Mouse (Mus musculus): Measurements from ENCODE around the gene Med28. TPM values are rescaled to one million over a fixed set of nuclear protein-coding genes. Genes with fewer than 3 reads are reported as not detected.
A peak's percentile ranks its signal among the peaks of the same experiment; 100 is the strongest.

The Med28 gene
- total RNA-seq, 1 experiment, result 122 TPM

GRCm38 (mm10) chr5:45521601-45522000, 1.6 kb downstream of the Med28 start:
- H3K9ac ChIP-seq (ENCODE audit: insufficient read depth, low read depth, low read length, poor library complexity, severe bottlenecking), result no peak overlapping the region; the same call in 1 of the 2 replicates
- H3K36me3 ChIP-seq (ENCODE audit: control insufficient read depth, insufficient read depth, low read length, poor library complexity, severe bottlenecking), result peaks cover 17% of the 10 kb centered on the region
- peak overlapping the region in 1 of 2 experiments; percentile 77; a peak in 1 of 4 replicates for H3K4me3 ChIP-seq (ENCODE audit: insufficient read depth in 1 of 2, low read depth in 1 of 2, low read length in 2 of 2, poor library complexity in 1 of 2, severe bottlenecking in 1 of 2)
- in situ Hi-C loops (cut with MboI; ENCODE audit: low sequenced_read_pairs in 2 of 2, unreplicated experiment in 2 of 2), result no loop called here
- DNase-seq (ENCODE audit: low read depth, low spot score), result no peak
- H3K4me1 ChIP-seq (ENCODE audit: control insufficient read depth in 2 of 2, insufficient read depth in 2 of 2, low read length in 2 of 2, poor library complexity in 1 of 2), result peaks cover 2 to 3% of the 10 kb centered on the region in 2 experiments; a peak in 1 of 4 replicates
- no peak overlapping the region for H3K27ac ChIP-seq (ENCODE audit: insufficient read depth, low read depth, low read length, poor library complexity, severe bottlenecking)
- TF ChIP-seq HCFC1 (IDR thresholded peaks at IDR 0.05; ENCODE audit: borderline replicate concordance, insufficient read depth, low read length), result no peak
- TF ChIP-seq ZNF384 (IDR thresholded peaks at IDR 0.05; ENCODE audit: low read depth, low read length), result no peak
- TF ChIP-seq MAFK (IDR thresholded peaks at IDR 0.05; ENCODE audit: insufficient read depth, low read depth, low read length), result no peak
- no peak for TF ChIP-seq CHD2 (IDR thresholded peaks at IDR 0.05; ENCODE audit: low read depth, low read length)
- TF ChIP-seq ZC3H11A (IDR thresholded peaks at IDR 0.05; ENCODE audit: borderline replicate concordance, low read depth, low read length), result no peak
- H3K9me3 ChIP-seq (ENCODE audit: control insufficient read depth, insufficient read depth, low read depth, low read length), result no peaks in the 10 kb centered on the region

GRCm38 (mm10) chr5:45525101-45525500, 5.1 kb downstream of the Med28 start:
- Histone ChIP-seq H3K36me3 (ENCODE audit: control insufficient read depth, insufficient read depth, low read length, poor library complexity, severe bottlenecking) (peaks cover 28% of the 10 kb centered on the region), H3K27ac (ENCODE audit: insufficient read depth, low read depth, low read length, poor library complexity, severe bottlenecking) (no peak overlapping the region), H3K9me3 (ENCODE audit: control insufficient read depth, insufficient read depth, low read depth, low read length) (no peaks in the 10 kb centered on the region), H3K9ac (ENCODE audit: insufficient read depth, low read depth, low read length, poor library complexity, severe bottlenecking) (no peak overlapping the region), H3K4me1 (ENCODE audit: control insufficient read depth in 2 of 2, insufficient read depth in 2 of 2, low read length in 2 of 2, poor library complexity in 1 of 2) (peaks cover 2 to 3% of the 10 kb centered on the region in 2 experiments; a peak in 1 of 4 replicates), H3K4me3 (ENCODE audit: insufficient read depth in 1 of 2, low read depth in 1 of 2, low read length in 2 of 2, poor library complexity in 1 of 2, severe bottlenecking in 1 of 2) (no peak overlapping the region)
- in situ Hi-C loops (cut with MboI; ENCODE audit: low sequenced_read_pairs in 2 of 2, unreplicated experiment in 2 of 2), result no loop called here
- DNase-seq (ENCODE audit: low read depth, low spot score), result no peak
- TF ChIP-seq CHD2 (IDR thresholded peaks at IDR 0.05; ENCODE audit: low read depth, low read length), result no peak
- no peak for TF ChIP-seq HCFC1 (IDR thresholded peaks at IDR 0.05; ENCODE audit: borderline replicate concordance, insufficient read depth, low read length)
- no peak for TF ChIP-seq ZNF384 (IDR thresholded peaks at IDR 0.05; ENCODE audit: low read depth, low read length)
- TF ChIP-seq MAFK (IDR thresholded peaks at IDR 0.05; ENCODE audit: insufficient read depth, low read depth, low read length), result no peak
- TF ChIP-seq ZC3H11A (IDR thresholded peaks at IDR 0.05; ENCODE audit: borderline replicate concordance, low read depth, low read length), result no peak

GRCm38 (mm10) chr5:45526338-45526737, 6.3 kb downstream of the Med28 start:
- H3K27ac ChIP-seq (ENCODE audit: insufficient read depth, low read depth, low read length, poor library complexity, severe bottlenecking), result no peak overlapping the region
- peaks cover 28% of the 10 kb centered on the region for H3K36me3 ChIP-seq (ENCODE audit: control insufficient read depth, insufficient read depth, low read length, poor library complexity, severe bottlenecking)
- no peak overlapping the region for H3K4me3 ChIP-seq (ENCODE audit: insufficient read depth in 1 of 2, low read depth in 1 of 2, low read length in 2 of 2, poor library complexity in 1 of 2, severe bottlenecking in 1 of 2)
- no peak for TF ChIP-seq ZC3H11A (IDR thresholded peaks at IDR 0.05; ENCODE audit: borderline replicate concordance, low read depth, low read length)
- TF ChIP-seq ZNF384 (IDR thresholded peaks at IDR 0.05; ENCODE audit: low read depth, low read length), result no peak
- TF ChIP-seq HCFC1 (IDR thresholded peaks at IDR 0.05; ENCODE audit: borderline replicate concordance, insufficient read depth, low read length), result no peak
- TF ChIP-seq CHD2 (IDR thresholded peaks at IDR 0.05; ENCODE audit: low read depth, low read length), result no peak
- no peak for TF ChIP-seq MAFK (IDR thresholded peaks at IDR 0.05; ENCODE audit: insufficient read depth, low read depth, low read length)
- peaks cover 2 to 3% of the 10 kb centered on the region in 2 experiments; a peak in 1 of 4 replicates for H3K4me1 ChIP-seq (ENCODE audit: control insufficient read depth in 2 of 2, insufficient read depth in 2 of 2, low read length in 2 of 2, poor library complexity in 1 of 2)
- no peak for DNase-seq (ENCODE audit: low read depth, low spot score)
- no peak overlapping the region for H3K9ac ChIP-seq (ENCODE audit: insufficient read depth, low read depth, low read length, poor library complexity, severe bottlenecking)
- no peaks in the 10 kb centered on the region for H3K9me3 ChIP-seq (ENCODE audit: control insufficient read depth, insufficient read depth, low read depth, low read length)
- in situ Hi-C loops (cut with MboI; ENCODE audit: low sequenced_read_pairs in 2 of 2, unreplicated experiment in 2 of 2), result no loop called here

GRCm38 (mm10) chr5:45529696-45530095, 9.7 kb downstream of the Med28 start:
- Histone ChIP-seq H3K9ac (ENCODE audit: insufficient read depth, low read depth, low read length, poor library complexity, severe bottlenecking) (no peak overlapping the region), H3K9me3 (ENCODE audit: control insufficient read depth, insufficient read depth, low read depth, low read length) (no peaks in the 10 kb centered on the region), H3K4me1 (ENCODE audit: control insufficient read depth in 2 of 2, insufficient read depth in 2 of 2, low read length in 2 of 2, poor library complexity in 1 of 2) (peaks cover 0 to 3% of the 10 kb centered on the region in 2 experiments; a peak in 1 of 4 replicates), H3K36me3 (ENCODE audit: control insufficient read depth, insufficient read depth, low read length, poor library complexity, severe bottlenecking) (peaks cover 26% of the 10 kb centered on the region), H3K4me3 (ENCODE audit: insufficient read depth in 1 of 2, low read depth in 1 of 2, low read length in 2 of 2, poor library complexity in 1 of 2, severe bottlenecking in 1 of 2) (no peak overlapping the region), H3K27ac (ENCODE audit: insufficient read depth, low read depth, low read length, poor library complexity, severe bottlenecking) (no peak overlapping the region)
- DNase-seq (ENCODE audit: low read depth, low spot score), result peak; percentile 50
- TF ChIP-seq CHD2 (IDR thresholded peaks at IDR 0.05; ENCODE audit: low read depth, low read length) (no peak), MAFK (IDR thresholded peaks at IDR 0.05; ENCODE audit: insufficient read depth, low read depth, low read length) (no peak), HCFC1 (IDR thresholded peaks at IDR 0.05; ENCODE audit: borderline replicate concordance, insufficient read depth, low read length) (no peak), ZNF384 (IDR thresholded peaks at IDR 0.05; ENCODE audit: low read depth, low read length) (no peak), ZC3H11A (IDR thresholded peaks at IDR 0.05; ENCODE audit: borderline replicate concordance, low read depth, low read length) (no peak)
- in situ Hi-C loops (cut with MboI; ENCODE audit: low sequenced_read_pairs in 2 of 2, unreplicated experiment in 2 of 2), result no loop called here
